Mouse (Mus musculus): Measurements from ENCODE around the gene Ttll5. TPM values are rescaled to one million over a fixed set of nuclear protein-coding genes. Genes with fewer than 3 reads are reported as not detected.

The Ttll5 gene
- polyA plus RNA-seq, 1 experiment = 88.4 TPM

- Histone ChIP-seq H3K27me3 (ENCODE audit: control insufficient read depth, insufficient read depth, low read length) (no peaks in the 10 kb centered on the region), H3K4me3 (replicated peaks; ENCODE audit: insufficient read depth, low read depth, low read length) (no peak overlapping the region), H3K4me1 (ENCODE audit: control insufficient read depth, insufficient read depth, low read length) (no peaks in the 10 kb centered on the region), H3K27ac (ENCODE audit: insufficient read depth, low read length) (no peak overlapping the region)
- WGBS = 95% methylated on average over 4 of the region's 4 CpGs
- DNase-seq = no peak
- no peak for TF ChIP-seq CTCF (IDR thresholded peaks at IDR 0.05; ENCODE audit: borderline replicate concordance, insufficient read depth, low read depth, low read length)
- no peak for TF ChIP-seq POLR2A (IDR thresholded peaks at IDR 0.05; ENCODE audit: borderline replicate concordance, insufficient read depth, low read length)
Observed at GRCm38 (mm10) chr12:85951036-85951435, 126.6 kb downstream of the Ttll5 start.

GRCm38 (mm10) chr12:85951822-85952221 is 127.4 kb downstream of the Ttll5 start:
- no peak overlapping the region for H3K27ac ChIP-seq (ENCODE audit: insufficient read depth, low read length)

GRCm38 (mm10) chr12:85952349-85952748 is 127.9 kb downstream of the Ttll5 start:
- no peaks in the 10 kb centered on the region for H3K4me1 ChIP-seq (ENCODE audit: control insufficient read depth, insufficient read depth, low read length)
- 84% methylated on average over 5 of the region's 5 CpGs for WGBS
- no peak for DNase-seq
- no peak for TF ChIP-seq CTCF (IDR thresholded peaks at IDR 0.05; ENCODE audit: borderline replicate concordance, insufficient read depth, low read depth, low read length)
- TF ChIP-seq POLR2A (IDR thresholded peaks at IDR 0.05; ENCODE audit: borderline replicate concordance, insufficient read depth, low read length) = no peak
- H3K27me3 ChIP-seq (ENCODE audit: control insufficient read depth, insufficient read depth, low read length) = no peaks in the 10 kb centered on the region
- no peak overlapping the region for H3K27ac ChIP-seq (ENCODE audit: insufficient read depth, low read length)
- H3K4me3 ChIP-seq (replicated peaks; ENCODE audit: insufficient read depth, low read depth, low read length) = no peak overlapping the region

More at GRCm38 (mm10) chr12:85951822-85952221, 127.4 kb downstream of the Ttll5 start:
- WGBS = 95% methylated on average over 1 of the region's 1 CpGs
- no peak overlapping the region for H3K4me3 ChIP-seq (replicated peaks; ENCODE audit: insufficient read depth, low read depth, low read length)
- H3K4me1 ChIP-seq (ENCODE audit: control insufficient read depth, insufficient read depth, low read length) = no peaks in the 10 kb centered on the region
- DNase-seq = no peak
- TF ChIP-seq CTCF (IDR thresholded peaks at IDR 0.05; ENCODE audit: borderline replicate concordance, insufficient read depth, low read depth, low read length) = no peak
- no peak for TF ChIP-seq POLR2A (IDR thresholded peaks at IDR 0.05; ENCODE audit: borderline replicate concordance, insufficient read depth, low read length)
- H3K27me3 ChIP-seq (ENCODE audit: control insufficient read depth, insufficient read depth, low read length) = no peaks in the 10 kb centered on the region

- 87% methylated on average over 3 of the region's 3 CpGs for WGBS
- H3K27me3 ChIP-seq (ENCODE audit: control insufficient read depth, insufficient read depth, low read length) = no peaks in the 10 kb centered on the region
- no peak overlapping the region for H3K27ac ChIP-seq (ENCODE audit: insufficient read depth, low read length)
- H3K4me3 ChIP-seq (replicated peaks; ENCODE audit: insufficient read depth, low read depth, low read length) = no peak overlapping the region
- no peaks in the 10 kb centered on the region; the same call in 1 of the 2 replicates for H3K4me1 ChIP-seq (ENCODE audit: control insufficient read depth, insufficient read depth, low read length)
- TF ChIP-seq POLR2A (IDR thresholded peaks at IDR 0.05; ENCODE audit: borderline replicate concordance, insufficient read depth, low read length) = no peak
- TF ChIP-seq CTCF (IDR thresholded peaks at IDR 0.05; ENCODE audit: borderline replicate concordance, insufficient read depth, low read depth, low read length) = peak; percentile 33; the same call in 1 of the 2 replicates
- DNase-seq = no peak
Observed at GRCm38 (mm10) chr12:85954167-85954566, 129.7 kb downstream of the Ttll5 start.

- 49% methylated on average over 8 of the region's 8 CpGs for WGBS
- H3K4me3 ChIP-seq (replicated peaks; ENCODE audit: insufficient read depth, low read depth, low read length) = no peak overlapping the region
- no peaks in the 10 kb centered on the region; the same call in 1 of the 2 replicates for H3K4me1 ChIP-seq (ENCODE audit: control insufficient read depth, insufficient read depth, low read length)
- H3K27me3 ChIP-seq (ENCODE audit: control insufficient read depth, insufficient read depth, low read length) = no peaks in the 10 kb centered on the region
- no peak for TF ChIP-seq POLR2A (IDR thresholded peaks at IDR 0.05; ENCODE audit: borderline replicate concordance, insufficient read depth, low read length)
- no peak for TF ChIP-seq CTCF (IDR thresholded peaks at IDR 0.05; ENCODE audit: borderline replicate concordance, insufficient read depth, low read depth, low read length)
- no peak for DNase-seq
- H3K27ac ChIP-seq (ENCODE audit: insufficient read depth, low read length) = no peak overlapping the region
Observed at GRCm38 (mm10) chr12:85955062-85955461, 130.6 kb downstream of the Ttll5 start.

GRCm38 (mm10) chr12:85955690-85956089 is 131.2 kb downstream of the Ttll5 start:
- TF ChIP-seq CTCF (IDR thresholded peaks at IDR 0.05; ENCODE audit: borderline replicate concordance, insufficient read depth, low read depth, low read length) (no peak), POLR2A (IDR thresholded peaks at IDR 0.05; ENCODE audit: borderline replicate concordance, insufficient read depth, low read length) (no peak)
- DNase-seq = no peak
- Histone ChIP-seq H3K4me1 (ENCODE audit: control insufficient read depth, insufficient read depth, low read length) (no peaks in the 10 kb centered on the region; the same call in 1 of the 2 replicates), H3K27ac (ENCODE audit: insufficient read depth, low read length) (no peak overlapping the region), H3K27me3 (ENCODE audit: control insufficient read depth, insufficient read depth, low read length) (no peaks in the 10 kb centered on the region), H3K4me3 (replicated peaks; ENCODE audit: insufficient read depth, low read depth, low read length) (no peak overlapping the region)
- WGBS = 78% methylated on average over 3 of the region's 3 CpGs

GRCm38 (mm10) chr12:85956251-85956650 is 131.8 kb downstream of the Ttll5 start:
- Histone ChIP-seq H3K4me3 (replicated peaks; ENCODE audit: insufficient read depth, low read depth, low read length) (no peak overlapping the region), H3K4me1 (ENCODE audit: control insufficient read depth, insufficient read depth, low read length) (no peaks in the 10 kb centered on the region; the same call in 1 of the 2 replicates), H3K27me3 (ENCODE audit: control insufficient read depth, insufficient read depth, low read length) (no peaks in the 10 kb centered on the region), H3K27ac (ENCODE audit: insufficient read depth, low read length) (no peak overlapping the region)
- 90% methylated on average over 6 of the region's 6 CpGs for WGBS
- no peak for DNase-seq
- TF ChIP-seq CTCF (IDR thresholded peaks at IDR 0.05; ENCODE audit: borderline replicate concordance, insufficient read depth, low read depth, low read length) = no peak
- TF ChIP-seq POLR2A (IDR thresholded peaks at IDR 0.05; ENCODE audit: borderline replicate concordance, insufficient read depth, low read length) = no peak

GRCm38 (mm10) chr12:85958460-85958859 is 134.0 kb downstream of the Ttll5 start:
- H3K4me3 ChIP-seq (replicated peaks; ENCODE audit: insufficient read depth, low read depth, low read length) = no peak overlapping the region
- WGBS = 96% methylated on average over 2 of the region's 2 CpGs
- no peak for DNase-seq
- H3K27me3 ChIP-seq (ENCODE audit: control insufficient read depth, insufficient read depth, low read length) = no peaks in the 10 kb centered on the region
- TF ChIP-seq POLR2A (IDR thresholded peaks at IDR 0.05; ENCODE audit: borderline replicate concordance, insufficient read depth, low read length) = no peak
- TF ChIP-seq CTCF (IDR thresholded peaks at IDR 0.05; ENCODE audit: borderline replicate concordance, insufficient read depth, low read depth, low read length) = no peak
- H3K27ac ChIP-seq (ENCODE audit: insufficient read depth, low read length) = no peak overlapping the region
- no peaks in the 10 kb centered on the region; the same call in 1 of the 2 replicates for H3K4me1 ChIP-seq (ENCODE audit: control insufficient read depth, insufficient read depth, low read length)

Measured in cerebellum, adult 2 months (tissue).